Mouse (Mus musculus) B cell, adult (primary cell): ENCODE measurements around the gene Polh. TPM values are rescaled to one million over a fixed set of nuclear protein-coding genes. Genes with fewer than 3 reads are reported as not detected.

ENCODE experiments used
- total RNA-seq: library from RNA; stranded (reverse); gene quantifications from 4 replicates; pipeline ENCODE4 v1.2.4, GENCODE M21; 2023; ENCODE audit not compliant: inconsistent age

Polh gene
- 13.6 to 16.2 TPM (median 15.4 TPM) in 4 replicates for total RNA-seq

DNA sequence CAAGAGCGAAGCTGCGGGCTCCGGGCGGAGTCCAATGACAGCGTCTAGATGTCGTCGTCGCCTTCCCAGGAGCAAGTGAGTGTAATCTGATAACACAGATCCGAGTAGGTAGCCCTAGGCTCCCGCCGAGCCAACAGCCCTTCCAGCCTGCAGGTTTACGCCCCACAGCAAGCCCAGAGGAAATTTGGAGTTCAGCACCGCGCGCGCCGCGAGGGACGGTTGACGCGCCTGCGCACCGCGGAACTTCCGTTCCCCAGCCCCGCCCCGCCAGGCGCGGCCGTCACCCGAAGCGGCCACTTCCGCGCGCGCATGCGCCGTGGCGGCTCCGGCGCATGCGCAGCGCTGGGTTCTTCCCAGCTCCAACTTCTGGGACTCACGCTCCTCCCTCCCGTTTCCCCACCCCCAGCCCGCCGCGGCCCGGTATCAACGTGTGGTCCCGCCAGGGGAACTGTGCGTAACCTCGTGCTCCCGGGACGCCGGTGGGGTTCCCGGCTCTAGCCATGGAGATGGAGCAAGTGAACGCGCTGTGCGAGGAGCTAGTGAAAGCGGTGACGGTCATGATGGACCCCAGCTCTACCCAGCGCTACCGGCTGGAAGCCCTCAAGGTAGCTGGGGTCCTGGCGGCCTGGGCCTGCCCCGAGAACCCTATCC, at the start of gene Polh, which contains the start of gene Xpo5:
Gene Polh, minus strand, starts transcription at position 225 of the 651 bp plus-strand sequence.
Gene Xpo5, plus strand, starts transcription at position 362 of the 651 bp plus-strand sequence.

DNA sequence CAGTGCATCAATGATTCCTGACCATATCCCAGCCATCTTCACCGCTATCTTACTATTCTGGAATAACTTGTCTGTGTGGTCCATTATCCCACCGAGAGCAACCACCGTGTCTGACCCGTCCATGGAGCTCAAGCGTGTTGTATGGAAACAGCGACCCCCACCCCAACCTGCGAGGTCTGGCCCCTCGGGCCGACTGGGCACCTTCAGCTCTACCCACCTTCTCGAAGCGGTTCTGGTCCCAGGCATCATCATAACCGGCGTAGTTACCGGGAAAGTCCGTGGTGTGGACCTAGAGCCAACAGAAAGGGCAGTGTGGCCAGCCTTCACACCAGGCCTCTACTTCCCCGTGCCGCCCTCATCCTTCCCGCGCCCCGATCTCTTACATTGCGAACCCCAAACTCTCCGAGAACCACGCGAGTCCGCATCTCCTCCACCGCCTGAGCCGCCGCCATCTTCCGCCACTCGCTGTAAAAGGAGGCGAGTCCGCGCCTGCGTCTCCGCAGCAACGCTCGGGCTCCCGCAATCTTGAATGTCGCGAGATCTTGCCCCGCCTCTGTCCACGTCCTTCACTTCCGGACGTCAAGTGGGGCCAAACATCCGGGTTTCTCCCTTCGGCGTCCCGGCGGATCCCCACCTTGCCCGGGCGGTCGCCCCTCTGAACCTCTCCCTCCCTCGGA, 45.2 kb upstream of the Polh start, which contains the start of the genes Polr1c and Yipf3:
Gene Polr1c, minus strand, starts transcription at position 543 of the 677 bp plus-strand sequence.
Gene Yipf3, plus strand, starts transcription at position 569 of the 677 bp plus-strand sequence.

DNA sequence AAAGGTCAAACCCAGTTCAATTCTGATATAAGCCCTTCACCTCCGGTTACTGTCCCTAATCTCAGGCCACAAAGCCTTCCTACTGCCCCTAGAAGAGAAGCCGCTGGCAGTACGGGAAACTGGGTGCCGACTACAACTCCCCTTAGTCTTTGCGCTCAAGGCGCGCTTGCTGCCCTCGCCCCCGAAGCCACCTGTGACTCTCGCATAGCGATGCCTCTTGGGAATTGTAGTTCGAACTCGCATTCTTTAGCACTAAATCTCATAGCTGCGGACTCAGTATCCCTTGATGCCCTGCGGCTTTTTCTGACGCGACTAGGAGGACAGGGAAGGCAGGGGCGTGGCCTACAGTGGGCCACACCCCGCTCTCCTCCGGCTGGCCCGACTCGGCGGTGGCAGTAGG, 41.8 kb downstream of the Polh start, which contains the start of gene Gtpbp2:
Gene Gtpbp2, plus strand, starts transcription at position 347 of the 400 bp plus-strand sequence.

GRCm38 (mm10) chr17:46152847-46153782, 49.3 kb downstream of the Polh start, which contains the start of gene Mad2l1bp:
Gene Mad2l1bp, minus strand, starts transcription at chr17:46153553.

DNA sequence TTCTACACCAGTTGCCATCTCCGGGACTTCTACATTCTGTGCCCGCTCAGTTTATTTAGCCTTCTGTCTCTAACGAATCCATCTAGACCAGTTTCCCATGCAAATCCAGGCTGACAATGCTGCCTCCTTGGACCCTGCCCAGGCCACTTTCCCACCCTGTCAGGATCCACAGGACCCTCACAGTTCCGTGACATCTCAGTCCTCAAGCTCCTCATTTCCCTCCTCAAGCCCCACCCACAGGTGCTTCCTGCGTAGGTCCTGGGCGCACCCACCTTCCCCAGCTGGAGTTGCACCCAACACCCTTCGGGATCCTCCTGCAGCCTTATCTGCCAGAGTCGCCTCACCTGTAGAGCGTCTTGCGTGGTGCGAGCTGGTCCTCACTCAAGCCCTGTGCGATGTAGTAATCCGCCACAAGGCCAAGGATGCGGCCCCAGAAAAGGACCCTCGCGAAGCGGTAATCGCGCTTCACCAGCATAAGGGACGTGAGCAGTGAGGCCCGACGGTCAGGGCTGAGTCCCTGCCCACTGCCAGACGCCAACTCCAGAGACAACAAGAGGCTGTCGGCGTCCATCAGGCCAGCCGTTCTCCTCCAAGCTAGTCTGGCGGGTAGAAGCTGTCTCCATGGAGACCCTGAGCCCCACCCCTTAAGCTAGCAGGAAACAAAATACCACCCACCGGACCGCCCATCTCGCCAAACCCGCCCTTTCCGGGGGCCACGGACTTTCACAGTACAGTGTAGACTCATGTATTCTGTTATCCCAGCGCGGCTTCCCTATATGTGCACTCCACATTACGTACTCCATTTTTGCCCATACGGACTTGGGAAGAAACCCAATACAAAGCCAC, 58.6 kb downstream of the Polh start, which contains the start of gene Rsph9:
Gene Rsph9, minus strand, starts transcription at position 639 of the 846 bp plus-strand sequence.

Other genes with a start within 250 kb of the Polh start
- 7.6 to 11.4 TPM (median 9.0 TPM) in 4 replicates for gene Vegfa, start 170.3 kb downstream of the Polh start, total RNA-seq
- gene Mrps18a, start 91.7 kb downstream of the Polh start, total RNA-seq, result 47.3 to 60.2 TPM (median 53.7 TPM) in 4 replicates
- 0.75 to 1.00 TPM in 2 of 4 replicates, not detected in the others for gene Rsph9, start 58.4 kb downstream of the Polh start, total RNA-seq
- gene Mad2l1bp, start 49.1 kb downstream of the Polh start, total RNA-seq, result 15.6 to 22.9 TPM (median 21.3 TPM) in 4 replicates
- 235 to 259 TPM (median 246 TPM) in 4 replicates for gene Gtpbp2, start 41.6 kb downstream of the Polh start, total RNA-seq
- gene Xpo5, start 137 bp upstream of the Polh start, total RNA-seq, result 38.1 to 43.0 TPM (median 40.4 TPM) in 4 replicates
- gene Polr1c, start 45.4 kb upstream of the Polh start, total RNA-seq, result 52.1 to 58.8 TPM (median 57.5 TPM) in 4 replicates
- 71.3 to 86.5 TPM (median 83.7 TPM) in 4 replicates for gene Yipf3, start 45.4 kb upstream of the Polh start, total RNA-seq
- gene Lrrc73, start 50.9 kb upstream of the Polh start, total RNA-seq, result 2.4 to 3.2 TPM (median 3.1 TPM) in 4 replicates
- 60.9 to 70.2 TPM (median 65.6 TPM) in 4 replicates for gene Tjap1, start 80.4 kb upstream of the Polh start, total RNA-seq
- gene Dlk2, start 94.8 kb upstream of the Polh start, total RNA-seq, result not detected in 4 replicates
- gene Abcc10, start 125.7 kb upstream of the Polh start, total RNA-seq, result 13.3 to 15.3 TPM (median 14.8 TPM) in 4 replicates
- gene Zfp318, start 181.1 kb upstream of the Polh start, total RNA-seq, result 257 to 298 TPM (median 276 TPM) in 4 replicates
- 5.9 to 11.1 TPM (median 7.5 TPM) in 4 replicates for gene Crip3, start 226.3 kb upstream of the Polh start, total RNA-seq
- gene Slc22a7, start 235.8 kb upstream of the Polh start, total RNA-seq, result not detected in 4 replicates